Mouse (Mus musculus): ENCODE results near the gene Foxj1. TPM values are rescaled to one million over a fixed set of nuclear protein-coding genes. Genes with fewer than 3 reads are reported as not detected.

The Foxj1 gene
- total and polyA plus RNA-seq, 3 experiments: 0.26 to 3.0 (median 2.6) TPM

GRCm38 (mm10) chr11:116333526-116334416 lies 1.4 kb downstream of the Foxj1 start:
- H3K4me3 ChIP-seq (replicated peaks in 1 of 3; ENCODE audit: low read depth in 2 of 3, low read length in 2 of 3, poor library complexity in 1 of 3): no peak overlapping the region
- H3K27me3 ChIP-seq (replicated peaks): peaks cover 16% of the 10 kb centered on the region
- H3K4me1 ChIP-seq (ENCODE audit: control insufficient read depth in 1 of 2, insufficient read depth in 2 of 2): peaks cover 42 to 75% of the 10 kb centered on the region in 2 experiments
- in situ Hi-C loops (cut with MboI; ENCODE audit: low pct_ligation_motif_present, low pct_unique_long_range_greater_than_20kb, low sequenced_read_pairs): no loop called here
- H3K9me3 ChIP-seq (replicated peaks; ENCODE audit: low read length): no peaks in the 10 kb centered on the region
- H3K36me3 ChIP-seq (replicated peaks in 1 of 2; ENCODE audit: control insufficient read depth in 1 of 2, insufficient read depth in 1 of 2, low read length in 1 of 2): peaks cover 4 to 9% of the 10 kb centered on the region in 2 experiments
- no peak for DNase-seq (ENCODE audit: extremely low read depth)
- no peaks in the 10 kb centered on the region for H3K79me2 ChIP-seq (replicated peaks; ENCODE audit: control insufficient read depth, extremely low read depth, insufficient read depth, poor library complexity, severe bottlenecking)
- no peak overlapping the region for H3K9ac ChIP-seq (ENCODE audit: insufficient read depth, low read depth)
- TF ChIP-seq CHD1 (IDR thresholded peaks at IDR 0.05; ENCODE audit: low read depth, low read length): no peak
- H3K4me2 ChIP-seq (ENCODE audit: insufficient read depth, low read depth, poor library complexity, severe bottlenecking): no peak overlapping the region
- dilution Hi-C loops (cut with MboI; ENCODE audit: extremely low pct_ligation_motif_present, extremely low pct_unique_long_range_greater_than_20kb, low sequenced_read_pairs): no loop called here
- H3K27ac ChIP-seq (ENCODE audit: insufficient read depth, low read depth): no peak overlapping the region

GRCm38 (mm10) chr11:116332983-116333270 lies 2.3 kb downstream of the Foxj1 start:
- peaks cover 43 to 66% of the 10 kb centered on the region in 2 experiments for H3K4me1 ChIP-seq (ENCODE audit: control insufficient read depth in 1 of 2, insufficient read depth in 2 of 2)
- DNase-seq (ENCODE audit: extremely low read depth): no peak
- in situ Hi-C loops (cut with MboI; ENCODE audit: low pct_ligation_motif_present, low pct_unique_long_range_greater_than_20kb, low sequenced_read_pairs): no loop called here
- dilution Hi-C loops (cut with MboI; ENCODE audit: extremely low pct_ligation_motif_present, extremely low pct_unique_long_range_greater_than_20kb, low sequenced_read_pairs): no loop called here
- no peaks in the 10 kb centered on the region for H3K79me2 ChIP-seq (replicated peaks; ENCODE audit: control insufficient read depth, extremely low read depth, insufficient read depth, poor library complexity, severe bottlenecking)
- H3K9ac ChIP-seq (ENCODE audit: insufficient read depth, low read depth): no peak overlapping the region
- TF ChIP-seq NRF1 (IDR thresholded peaks at IDR 0.05; ENCODE audit: low read depth, low read length): no peak
- TF ChIP-seq TCF12 (IDR thresholded peaks at IDR 0.05; ENCODE audit: low read depth, low read length): no peak
- no peak for TF ChIP-seq KAT2A (IDR thresholded peaks at IDR 0.05; ENCODE audit: insufficient replicate concordance, low read length)
- no peak for TF ChIP-seq ETS1 (conservative IDR thresholded peaks at IDR 0.05; ENCODE audit: low read depth, low read length)
- no peak for TF ChIP-seq HCFC1 (IDR thresholded peaks at IDR 0.05; ENCODE audit: low read depth, low read length)
- no peak for TF ChIP-seq USF1 (IDR thresholded peaks at IDR 0.05; ENCODE audit: low read depth, low read length)
- no peak for TF ChIP-seq JUN (IDR thresholded peaks at IDR 0.05; ENCODE audit: insufficient read depth, low read depth, low read length)
- TF ChIP-seq MYC (IDR thresholded peaks at IDR 0.05; ENCODE audit: low read depth, low read length): no peak
- TF ChIP-seq NELFE (IDR thresholded peaks at IDR 0.05; ENCODE audit: low read depth, low read length): no peak
- no peak for TF ChIP-seq JUND (conservative IDR thresholded peaks at IDR 0.05; ENCODE audit: low read depth, low read length)
- no peak for TF ChIP-seq POLR2A (IDR thresholded peaks at IDR 0.05; ENCODE audit: low read depth, low read length)
- no peak for TF ChIP-seq IRF4 (IDR thresholded peaks at IDR 0.05; ENCODE audit: low read depth, low read length)
- no peak for TF ChIP-seq BHLHE40 (IDR thresholded peaks at IDR 0.05; ENCODE audit: low read depth, low read length)
- TF ChIP-seq USF2 (conservative IDR thresholded peaks at IDR 0.05; ENCODE audit: low read depth, low read length): no peak
- no peak for TF ChIP-seq CHD1 (IDR thresholded peaks at IDR 0.05; ENCODE audit: low read depth, low read length)
- TF ChIP-seq ZNF384 (IDR thresholded peaks at IDR 0.05; ENCODE audit: low read depth, low read length): no peak
- no peak for TF ChIP-seq GABPA (IDR thresholded peaks at IDR 0.05; ENCODE audit: insufficient replicate concordance, low read depth, low read length)
- H3K9me3 ChIP-seq (replicated peaks; ENCODE audit: low read length): no peaks in the 10 kb centered on the region
- H3K27ac ChIP-seq (ENCODE audit: insufficient read depth, low read depth): no peak overlapping the region
- H3K4me2 ChIP-seq (ENCODE audit: insufficient read depth, low read depth, poor library complexity, severe bottlenecking): no peak overlapping the region
- H3K36me3 ChIP-seq (replicated peaks in 1 of 2; ENCODE audit: control insufficient read depth in 1 of 2, insufficient read depth in 1 of 2, low read length in 1 of 2): peaks cover 0 to 1% of the 10 kb centered on the region in 2 experiments
- H3K27me3 ChIP-seq (replicated peaks): peaks cover 16% of the 10 kb centered on the region
- H3K4me3 ChIP-seq (replicated peaks in 1 of 3; ENCODE audit: low read depth in 2 of 3, low read length in 2 of 3, poor library complexity in 1 of 3): no peak overlapping the region

Data from CH12.LX (cell line).